Mouse (Mus musculus): ENCODE results near the gene Tmem136. TPM values are rescaled to one million over a fixed set of nuclear protein-coding genes. Genes with fewer than 3 reads are reported as not detected.
A peak's percentile ranks its signal among the peaks of the same experiment; 100 is the strongest.

The Tmem136 gene
- polyA plus RNA-seq, 1 experiment from 2014 or later, result 11.4 TPM

DNA sequence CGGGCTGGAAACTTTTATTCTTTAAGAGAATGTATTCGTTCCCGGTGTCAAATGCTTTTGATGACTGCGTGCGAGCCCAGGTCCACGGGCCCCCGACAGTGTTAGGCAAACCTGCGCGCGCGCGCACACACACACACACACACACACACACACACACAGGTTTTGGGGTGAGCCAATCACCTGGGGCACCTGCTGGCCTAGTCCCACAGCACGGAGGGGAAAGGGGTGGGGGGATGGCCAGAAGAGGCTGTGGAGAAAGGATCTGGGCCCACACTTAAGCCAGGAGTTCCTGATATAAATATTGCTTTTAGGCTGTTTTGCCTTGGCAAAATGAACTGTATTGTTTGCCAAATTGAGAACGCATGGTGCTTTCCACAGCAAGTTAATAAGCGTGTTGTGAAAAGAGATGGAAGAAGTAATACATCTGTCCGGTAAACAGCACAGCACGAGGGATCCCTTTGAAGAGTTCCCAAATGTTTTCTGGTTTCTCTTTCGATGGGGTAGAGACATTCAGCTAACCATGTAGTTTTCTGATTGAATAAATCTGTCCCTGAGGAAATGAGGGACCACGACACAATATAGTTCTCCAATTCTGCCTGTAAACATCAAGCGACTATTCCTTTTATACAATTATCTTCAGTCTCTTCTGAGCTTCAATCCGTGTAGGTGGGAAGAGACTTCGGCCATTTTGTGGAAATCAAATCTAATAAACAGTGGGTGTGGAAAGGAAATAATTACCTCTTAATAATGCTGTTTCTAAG is 9.8 kb downstream of the Tmem136 start:
- Histone ChIP-seq H3K9me3 (no peaks in the 10 kb centered on the region), H3K27ac (peak overlapping the region; percentile 95), H3K27me3 (ENCODE audit: poor library complexity, severe bottlenecking) (no peaks in the 10 kb centered on the region), H3K4me3 (peak overlapping the region; percentile 88), H3K4me1 (peaks cover 44% of the 10 kb centered on the region), H3K36me3 (replicated peaks) (peaks cover 20% of the 10 kb centered on the region)
- no peak for DNase-seq (ENCODE audit: extremely low spot score, low spot score)
- 25% methylated on average over 22 of the region's 22 CpGs for WGBS

DNA sequence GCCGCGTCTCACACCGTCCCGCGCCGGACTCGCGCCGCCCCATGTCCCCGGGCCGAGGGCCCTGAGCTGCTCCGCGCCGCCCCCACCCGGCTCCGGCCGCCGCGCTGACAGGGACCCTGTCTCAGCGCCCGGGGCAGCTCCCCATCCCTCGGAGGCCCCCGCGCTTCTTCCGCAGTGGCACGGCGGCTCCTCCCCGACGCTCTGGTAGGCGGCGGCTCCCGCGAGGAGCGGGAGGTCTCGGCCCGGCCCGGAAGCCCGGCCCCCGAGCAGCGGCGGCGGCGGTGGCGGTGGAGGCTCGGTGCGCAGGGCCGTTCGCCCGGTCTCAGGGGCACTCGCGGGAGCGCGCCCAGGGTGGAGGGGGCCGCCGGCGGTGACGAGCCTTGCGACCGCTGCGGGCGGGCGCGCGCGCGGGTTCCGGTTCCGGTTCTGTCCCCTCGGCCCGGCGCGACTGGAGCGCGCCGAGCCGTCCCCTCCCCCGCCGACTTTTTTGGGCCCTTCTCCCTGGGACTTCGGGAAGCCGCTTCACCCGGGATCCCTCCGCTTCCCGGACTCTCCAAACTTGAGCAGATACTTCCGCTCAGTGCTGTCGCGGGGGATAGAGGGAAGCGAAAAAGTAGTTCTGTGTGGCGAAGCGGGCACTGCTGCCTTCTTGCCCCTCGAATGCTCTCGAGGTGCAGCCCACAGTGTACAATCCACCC is 10.6 kb downstream of the Tmem136 start:
- peak; percentile 91 for DNase-seq (ENCODE audit: extremely low spot score, low spot score)
- H3K27ac ChIP-seq, result peak overlapping the region; percentile 95
- WGBS, result under 1% methylated on average over 81 of the region's 91 CpGs

GRCm38 (mm10) chr9:43104873-43105663 is 11.3 kb downstream of the Tmem136 start:
- peaks cover 6% of the 10 kb centered on the region; the same call in 1 of the 2 replicates for H3K36me3 ChIP-seq (replicated peaks)
- DNase-seq (ENCODE audit: extremely low spot score, low spot score), result peak; percentile 56
- no peaks in the 10 kb centered on the region for H3K27me3 ChIP-seq (ENCODE audit: poor library complexity, severe bottlenecking)
- peaks cover 44% of the 10 kb centered on the region for H3K4me1 ChIP-seq
- H3K4me3 ChIP-seq, result peak overlapping the region; percentile 88
- H3K9me3 ChIP-seq, result no peaks in the 10 kb centered on the region
- WGBS, result 0% methylated on average over 38 of the region's 40 CpGs
- H3K27ac ChIP-seq, result peak overlapping the region; percentile 95

More for the DNA sequence above, 10.6 kb downstream of the Tmem136 start:
- Histone ChIP-seq H3K4me3 (peak overlapping the region; percentile 88), H3K4me1 (peaks cover 44% of the 10 kb centered on the region), H3K27me3 (ENCODE audit: poor library complexity, severe bottlenecking) (no peaks in the 10 kb centered on the region), H3K36me3 (replicated peaks) (peaks cover 13% of the 10 kb centered on the region), H3K9me3 (no peaks in the 10 kb centered on the region)

- WGBS, result 13% methylated on average over 4 of the region's 4 CpGs
- Histone ChIP-seq H3K36me3 (replicated peaks) (peaks cover 6% of the 10 kb centered on the region; the same call in 1 of the 2 replicates), H3K9me3 (no peaks in the 10 kb centered on the region), H3K4me1 (peaks cover 44% of the 10 kb centered on the region), H3K27me3 (ENCODE audit: poor library complexity, severe bottlenecking) (no peaks in the 10 kb centered on the region), H3K27ac (peak overlapping the region; percentile 95; the same call in 1 of the 2 replicates), H3K4me3 (peak overlapping the region; percentile 88)
- DNase-seq (ENCODE audit: extremely low spot score, low spot score), result no peak
Observed at GRCm38 (mm10) chr9:43104526-43104872, 11.9 kb downstream of the Tmem136 start.

DNA sequence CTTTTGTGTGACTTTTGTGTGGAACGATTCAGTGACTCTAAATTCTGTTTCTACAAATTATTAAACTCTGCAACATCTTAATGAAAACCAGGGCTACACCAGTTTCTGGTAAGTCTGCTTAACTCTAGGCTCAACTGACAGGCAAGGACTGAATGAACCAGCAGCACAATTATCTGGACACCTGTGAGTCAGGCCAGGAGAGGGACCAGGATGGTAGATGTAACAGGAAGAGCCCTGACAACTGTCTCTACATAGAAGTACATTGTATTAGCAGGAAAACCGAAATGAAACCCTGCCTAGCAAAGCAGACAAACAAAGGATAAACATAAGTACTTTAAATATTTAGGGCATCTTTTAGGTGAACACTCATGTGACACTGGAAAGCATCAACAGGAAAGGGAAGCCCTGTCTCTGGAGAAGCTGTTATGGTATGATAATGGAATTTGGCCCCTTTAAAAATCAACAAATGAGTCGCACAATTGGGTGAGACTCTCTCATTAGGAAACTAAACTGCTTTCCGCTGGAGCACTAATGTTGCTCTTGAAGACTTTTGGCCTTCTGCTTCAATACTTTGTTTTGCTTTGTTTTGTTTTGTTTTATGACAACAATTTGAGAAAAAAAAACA is 12.6 kb downstream of the Tmem136 start:
- H3K4me1 ChIP-seq, result peaks cover 46% of the 10 kb centered on the region
- peak overlapping the region; percentile 88 for H3K4me3 ChIP-seq
- 54% methylated on average over 4 of the region's 4 CpGs for WGBS
- H3K27ac ChIP-seq, result 0 out of 2 replicates have a peak overlapping the region, but pooled peaks have one; percentile 40
- peaks cover 6% of the 10 kb centered on the region; the same call in 1 of the 2 replicates for H3K36me3 ChIP-seq (replicated peaks)
- no peaks in the 10 kb centered on the region for H3K27me3 ChIP-seq (ENCODE audit: poor library complexity, severe bottlenecking)
- DNase-seq (ENCODE audit: extremely low spot score, low spot score), result no peak
- H3K9me3 ChIP-seq, result no peaks in the 10 kb centered on the region

GRCm38 (mm10) chr9:43102931-43103330 is 13.4 kb downstream of the Tmem136 start:
- Histone ChIP-seq H3K27ac (no peak overlapping the region), H3K27me3 (ENCODE audit: poor library complexity, severe bottlenecking) (no peaks in the 10 kb centered on the region), H3K4me1 (peaks cover 47% of the 10 kb centered on the region), H3K4me3 (peak overlapping the region; percentile 88), H3K36me3 (replicated peaks) (peaks cover 6% of the 10 kb centered on the region; the same call in 1 of the 2 replicates), H3K9me3 (no peaks in the 10 kb centered on the region)
- no peak for DNase-seq (ENCODE audit: extremely low spot score, low spot score)
- WGBS, result 96% methylated on average over 2 of the region's 2 CpGs

DNA sequence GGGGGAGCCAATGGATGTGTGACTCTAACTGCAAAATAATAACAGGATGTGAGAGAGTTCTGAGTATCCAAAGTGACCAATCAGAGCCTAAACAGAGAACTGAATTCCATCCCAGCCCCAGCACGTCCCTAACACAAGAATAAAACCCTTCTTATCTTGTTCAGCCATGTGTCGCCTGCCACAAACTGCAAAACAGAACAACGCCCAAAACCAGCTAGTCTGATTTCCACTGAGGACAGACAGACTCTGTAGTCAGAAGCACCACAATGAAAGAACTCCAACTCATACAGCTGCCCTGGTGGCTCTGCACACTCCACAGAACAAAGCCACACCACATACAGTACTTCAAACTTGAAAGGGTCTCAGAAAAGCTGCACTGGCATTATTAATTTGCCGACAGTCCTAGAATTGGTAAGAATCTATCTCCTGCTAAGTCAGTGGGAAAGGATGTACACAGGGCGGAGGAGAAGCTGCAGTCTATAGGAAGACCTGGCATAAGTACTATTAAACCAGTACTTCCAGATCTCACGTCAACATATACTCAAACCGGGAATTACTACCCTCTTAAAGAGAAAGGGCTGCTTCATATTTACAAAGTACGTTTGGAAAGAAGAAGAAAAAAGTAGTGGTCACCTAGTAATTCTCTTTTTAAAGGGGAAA is 14.3 kb downstream of the Tmem136 start:
- Histone ChIP-seq H3K27ac (peak overlapping the region; percentile 31; the same call in 1 of the 2 replicates), H3K4me1 (peaks cover 46% of the 10 kb centered on the region), H3K9me3 (no peaks in the 10 kb centered on the region), H3K27me3 (ENCODE audit: poor library complexity, severe bottlenecking) (no peaks in the 10 kb centered on the region), H3K36me3 (replicated peaks) (peaks cover 6% of the 10 kb centered on the region; the same call in 1 of the 2 replicates), H3K4me3 (peak overlapping the region; percentile 14; the same call in 1 of the 2 replicates)
- no peak for DNase-seq (ENCODE audit: extremely low spot score, low spot score)
- WGBS, result 85% methylated on average over 8 of the region's 8 CpGs

DNA sequence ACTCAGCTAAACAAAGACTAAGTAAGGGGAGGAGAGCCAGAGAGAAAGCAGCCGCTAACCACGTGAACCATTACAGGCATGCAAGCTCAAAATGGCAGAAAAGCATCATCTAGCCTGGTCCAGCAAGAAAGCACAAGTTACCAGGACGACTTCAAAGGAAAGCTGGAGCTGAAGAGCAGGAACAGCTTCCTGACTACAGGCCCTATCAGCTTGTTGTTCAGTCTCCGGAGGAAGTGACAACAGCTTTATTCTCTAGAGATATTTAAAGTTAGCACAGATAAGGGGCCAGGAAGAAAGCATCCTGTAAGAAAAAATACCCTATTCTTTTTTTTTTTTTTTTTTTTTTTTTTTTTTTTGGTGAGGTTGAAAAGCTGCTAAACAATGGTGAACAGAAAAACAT is 17.4 kb downstream of the Tmem136 start:
- Histone ChIP-seq H3K4me3 (no peak overlapping the region), H3K4me1 (peaks cover 23% of the 10 kb centered on the region), H3K9me3 (no peaks in the 10 kb centered on the region), H3K27me3 (ENCODE audit: poor library complexity, severe bottlenecking) (no peaks in the 10 kb centered on the region), H3K36me3 (replicated peaks) (peaks cover 6% of the 10 kb centered on the region; the same call in 1 of the 2 replicates), H3K27ac (no peak overlapping the region)
- DNase-seq (ENCODE audit: extremely low spot score, low spot score), result no peak
- WGBS, result 83% methylated on average over 4 of the region's 4 CpGs

DNA sequence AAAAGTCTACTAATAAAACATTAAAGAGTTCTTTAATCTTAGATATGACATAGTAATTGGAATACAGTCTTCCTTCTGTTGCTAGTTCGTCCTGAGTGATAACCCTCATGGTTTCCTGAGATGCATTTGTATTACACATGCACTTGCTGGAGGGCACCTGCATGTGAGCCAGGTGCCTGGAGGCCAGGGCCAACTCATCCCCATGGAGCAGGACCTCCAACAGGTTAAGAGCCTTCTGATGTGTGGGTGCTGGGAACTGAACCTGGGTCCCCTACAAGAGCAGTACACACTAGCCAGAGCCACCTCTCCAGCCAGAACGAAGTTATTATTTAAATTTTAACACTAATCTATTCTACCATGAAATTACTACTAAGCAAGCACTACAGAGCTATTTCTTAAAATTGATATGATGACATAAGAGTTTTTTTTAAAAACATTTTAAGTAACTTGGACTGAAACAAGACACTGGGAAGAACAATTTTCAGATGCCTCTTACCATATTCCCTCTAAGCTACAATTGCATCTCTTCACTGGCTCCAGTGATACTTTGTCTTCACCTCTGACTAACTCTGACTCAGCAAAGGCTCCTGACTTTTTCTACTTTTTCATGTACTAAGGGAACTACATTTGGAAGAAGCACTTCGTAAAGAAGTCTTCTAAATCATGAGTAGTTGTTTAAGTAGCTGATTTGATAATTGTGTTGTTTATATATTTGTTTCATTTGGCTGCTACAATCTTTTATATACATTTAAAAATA is 18.4 kb downstream of the Tmem136 start:
- H3K4me3 ChIP-seq, result no peak overlapping the region
- no peaks in the 10 kb centered on the region for H3K27me3 ChIP-seq (ENCODE audit: poor library complexity, severe bottlenecking)
- no peak for DNase-seq (ENCODE audit: extremely low spot score, low spot score)
- peaks cover 14% of the 10 kb centered on the region for H3K4me1 ChIP-seq
- no peaks in the 10 kb centered on the region for H3K9me3 ChIP-seq
- H3K27ac ChIP-seq, result no peak overlapping the region
- WGBS, result 95% methylated on average over 3 of the region's 3 CpGs
- H3K36me3 ChIP-seq (replicated peaks), result peaks cover 6% of the 10 kb centered on the region; the same call in 1 of the 2 replicates

GRCm38 (mm10) chr9:43096337-43096736 is 20.0 kb downstream of the Tmem136 start:
- H3K27ac ChIP-seq, result no peak overlapping the region
- H3K9me3 ChIP-seq, result no peaks in the 10 kb centered on the region
- DNase-seq (ENCODE audit: extremely low spot score, low spot score), result no peak
- no peaks in the 10 kb centered on the region for H3K36me3 ChIP-seq (replicated peaks)
- H3K4me1 ChIP-seq, result 0 out of 2 replicates have a peak, but pooled peaks cover 3% of the 10 kb centered on the region
- no peaks in the 10 kb centered on the region for H3K27me3 ChIP-seq (ENCODE audit: poor library complexity, severe bottlenecking)
- H3K4me3 ChIP-seq, result no peak overlapping the region

GRCm38 (mm10) chr9:43094828-43095227 is 21.5 kb downstream of the Tmem136 start:
- 89% methylated on average over 4 of the region's 4 CpGs for WGBS
- H3K36me3 ChIP-seq (replicated peaks), result no peaks in the 10 kb centered on the region

More at GRCm38 (mm10) chr9:43094828-43095227, 21.5 kb downstream of the Tmem136 start:
- no peak overlapping the region for H3K4me3 ChIP-seq
- no peak overlapping the region for H3K27ac ChIP-seq
- H3K9me3 ChIP-seq, result no peaks in the 10 kb centered on the region
- 0 out of 2 replicates have a peak, but pooled peaks cover 3% of the 10 kb centered on the region for H3K4me1 ChIP-seq
- no peak for DNase-seq (ENCODE audit: extremely low spot score, low spot score)
- H3K27me3 ChIP-seq (ENCODE audit: poor library complexity, severe bottlenecking), result no peaks in the 10 kb centered on the region
